Mouse (Mus musculus): ENCODE data around the gene Ankrd37. TPM values are rescaled to one million over a fixed set of nuclear protein-coding genes. Genes with fewer than 3 reads are reported as not detected.

Gene Ankrd37
- polyA plus RNA-seq (2015; fragmentation: Nextera tagmentation; extraction: Ambion mirVana), result 4.7 and 7.4 TPM in 2 replicates

GRCm38 (mm10) chr8:46005596-46005995 lies at the start of gene Ankrd37:
Ankrd37 (minus strand) TSS chr8:46005707.

GRCm38 (mm10) chr8:45999138-45999783 lies 6.2 kb downstream of the Ankrd37 start, which contains the start of gene Lrp2bp:
Lrp2bp (plus strand) TSS chr8:45999303.

GRCm38 (mm10) chr8:45975126-45975836 lies 30.2 kb downstream of the Ankrd37 start, which contains the start of the genes 1700029J07Rik and Ufsp2:
1700029J07Rik (minus strand) TSS chr8:45975252.
Ufsp2 (plus strand) TSS chr8:45975528.

Other genes starting within 250 kb of the Ankrd37 start
- gene Pdlim3, start 120.2 kb downstream of the Ankrd37 start, polyA plus RNA-seq (2015; fragmentation: Nextera tagmentation; extraction: Ambion mirVana), result 691 and 863 TPM in 2 replicates
- not detected in 2 replicates for gene Ccdc110, start 71.1 kb downstream of the Ankrd37 start, polyA plus RNA-seq (2015; fragmentation: Nextera tagmentation; extraction: Ambion mirVana)
- 1.2 and 2.1 TPM in 2 replicates for gene 1700029J07Rik, start 30.5 kb downstream of the Ankrd37 start, polyA plus RNA-seq (2015; fragmentation: Nextera tagmentation; extraction: Ambion mirVana)
- 55.8 and 56.1 TPM in 2 replicates for gene Ufsp2, start 30.2 kb downstream of the Ankrd37 start, polyA plus RNA-seq (2015; fragmentation: Nextera tagmentation; extraction: Ambion mirVana)
- 0.69 and 0.80 TPM in 2 replicates for gene Lrp2bp, start 6.4 kb downstream of the Ankrd37 start, polyA plus RNA-seq (2015; fragmentation: Nextera tagmentation; extraction: Ambion mirVana)
- gene Cfap97, start 146.1 kb upstream of the Ankrd37 start, polyA plus RNA-seq (2015; fragmentation: Nextera tagmentation; extraction: Ambion mirVana), result 17.2 and 19.2 TPM in 2 replicates
- 3.4 TPM in 2 replicates for gene Snx25, start 146.5 kb upstream of the Ankrd37 start, polyA plus RNA-seq (2015; fragmentation: Nextera tagmentation; extraction: Ambion mirVana)
- 2,767 and 3,278 TPM in 2 replicates for gene Slc25a4, start 205.6 kb upstream of the Ankrd37 start, polyA plus RNA-seq (2015; fragmentation: Nextera tagmentation; extraction: Ambion mirVana)

Measured in skeletal muscle tissue, postnatal 0 days (tissue).